8 mouse cellular contexts compared by ENCODE assay signal in genomic region chr10:94461378-94461777, GRCm38 (mm10).
A peak's percentile ranks its signal among the peaks of the same experiment; 100 is the strongest.
DNase-seq lines count a peak whose midpoint lies in the region; ATAC-seq and TF ChIP-seq lines count a peak whose summit lies in the region.
"Had no signal": no experiment of that assay in that cellular context is flagged by ENCODE, and none has a peak within 500 bp of the region (broad histone marks: within the 10 kb centered on the region; RNA-seq: fewer than 3 reads in every experiment).

No protein-coding gene starts in this region.

- no peak overlapping the region for H3K4me3 ChIP-seq in intestine, postnatal 0 days (ENCODE audit: low read depth, low read length)
- H3K4me3 ChIP-seq in intestine, embryonic 15.5 days (replicated peaks), result no peak overlapping the region
- H3K4me3 ChIP-seq in ES-E14 (ENCODE audit: insufficient read depth in 1 of 2, low read depth in 1 of 2, low read length in 2 of 2, poor library complexity in 1 of 2, severe bottlenecking in 1 of 2), result no peak overlapping the region
- H3K4me3 ChIP-seq: megakaryocyte, embryonic 14.5 days had no signal

- H3K27me3 ChIP-seq in intestine, postnatal 0 days (replicated peaks; ENCODE audit: control insufficient read depth, insufficient read depth, low read length), result no peaks in the 10 kb centered on the region
- H3K27me3 ChIP-seq in intestine, embryonic 15.5 days (replicated peaks), result no peaks in the 10 kb centered on the region

- no peak overlapping the region for H3K9ac ChIP-seq in intestine, postnatal 0 days (ENCODE audit: low read depth, low read length)
- no peak overlapping the region for H3K9ac ChIP-seq in intestine, embryonic 15.5 days
- no peak overlapping the region for H3K9ac ChIP-seq in ES-E14 (ENCODE audit: insufficient read depth, low read depth, low read length, poor library complexity, severe bottlenecking)

- no peak overlapping the region for H3K27ac ChIP-seq in intestine, postnatal 0 days (ENCODE audit: low read depth, low read length)
- H3K27ac ChIP-seq in intestine, embryonic 15.5 days, result no peak overlapping the region
- H3K27ac ChIP-seq in ES-E14 (ENCODE audit: insufficient read depth, low read depth, low read length, poor library complexity, severe bottlenecking), result no peak overlapping the region

- in situ Hi-C loops in ES-E14 (cut with MboI; ENCODE audit: low sequenced_read_pairs in 2 of 2, unreplicated experiment in 2 of 2), result no loop called here

- WGBS in intestine, postnatal 0 days, result 90% methylated on average over 3 of the region's 3 CpGs
- 88% methylated on average over 3 of the region's 3 CpGs for WGBS in intestine, embryonic 15.5 days

- H3K9me3 ChIP-seq in intestine, postnatal 0 days (ENCODE audit: control insufficient read depth), result no peaks in the 10 kb centered on the region
- no peaks in the 10 kb centered on the region for H3K9me3 ChIP-seq in intestine, embryonic 15.5 days
- H3K9me3 ChIP-seq in ES-E14 (ENCODE audit: control insufficient read depth, insufficient read depth, low read depth, low read length), result no peaks in the 10 kb centered on the region

- no peak overlapping the region for H3K4me2 ChIP-seq in intestine, postnatal 0 days (replicated peaks; ENCODE audit: low read depth)
- no peak overlapping the region for H3K4me2 ChIP-seq in intestine, embryonic 15.5 days (replicated peaks)

- H3K4me1 ChIP-seq in intestine, postnatal 0 days (replicated peaks; ENCODE audit: control insufficient read depth, insufficient read depth, low read length), result peaks cover 6% of the 10 kb centered on the region; the same call in 1 of the 2 replicates
- no peaks in the 10 kb centered on the region; the same call in 1 of the 2 replicates for H3K4me1 ChIP-seq in intestine, embryonic 15.5 days (replicated peaks)
- no peaks in the 10 kb centered on the region for H3K4me1 ChIP-seq in ES-E14 (ENCODE audit: control insufficient read depth in 2 of 2, insufficient read depth in 2 of 2, low read length in 2 of 2, poor library complexity in 1 of 2)
- H3K4me1 ChIP-seq: megakaryocyte, embryonic 14.5 days had no signal

- DNase-seq in A20 (ENCODE audit: low read depth, low spot score) (peak; percentile 58), ES-E14 (ENCODE audit: low read depth, low spot score) (peak; percentile 40)
- no peak for DNase-seq in kidney, adult 9 months

- H3K36me3 ChIP-seq in intestine, postnatal 0 days (ENCODE audit: control insufficient read depth, insufficient read depth), result no peaks in the 10 kb centered on the region
- no peaks in the 10 kb centered on the region for H3K36me3 ChIP-seq in intestine, embryonic 15.5 days
- no peaks in the 10 kb centered on the region for H3K36me3 ChIP-seq in ES-E14 (ENCODE audit: control insufficient read depth, insufficient read depth, low read length, poor library complexity, severe bottlenecking)

- TF ChIP-seq CTCF in intestine, postnatal 0 days (IDR thresholded peaks at IDR 0.05; ENCODE audit: low read depth), result peak; percentile 70

- no peak for ATAC-seq in intestine, postnatal 0 days
- no peak for ATAC-seq in intestine, embryonic 15.5 days
- ATAC-seq in megakaryocyte progenitor cell, adult 5-6 weeks (replicated peaks; ENCODE audit: poor library complexity), result peak; percentile 42; the same call in 1 of the 2 replicates
- ATAC-seq in erythroid progenitor cell, adult 5-6 weeks (replicated peaks; ENCODE audit: low FRiP score, poor library complexity, severe bottlenecking), result no peak

TF ChIP-seq in ES-E14, 5 proteins besides CTCF, POLR2A, EP300 and RAD21:
- TF ChIP-seq ZNF384 (IDR thresholded peaks at IDR 0.05; ENCODE audit: low read depth, low read length) (no peak), ZC3H11A (IDR thresholded peaks at IDR 0.05; ENCODE audit: borderline replicate concordance, low read depth, low read length) (peak; percentile 76)
